Mouse (Mus musculus): ENCODE results near the gene Xylb. TPM values are rescaled to one million over a fixed set of nuclear protein-coding genes. Genes with fewer than 3 reads are reported as not detected.

The Xylb gene
- polyA plus RNA-seq, 1 experiment = 7.9 TPM

DNA sequence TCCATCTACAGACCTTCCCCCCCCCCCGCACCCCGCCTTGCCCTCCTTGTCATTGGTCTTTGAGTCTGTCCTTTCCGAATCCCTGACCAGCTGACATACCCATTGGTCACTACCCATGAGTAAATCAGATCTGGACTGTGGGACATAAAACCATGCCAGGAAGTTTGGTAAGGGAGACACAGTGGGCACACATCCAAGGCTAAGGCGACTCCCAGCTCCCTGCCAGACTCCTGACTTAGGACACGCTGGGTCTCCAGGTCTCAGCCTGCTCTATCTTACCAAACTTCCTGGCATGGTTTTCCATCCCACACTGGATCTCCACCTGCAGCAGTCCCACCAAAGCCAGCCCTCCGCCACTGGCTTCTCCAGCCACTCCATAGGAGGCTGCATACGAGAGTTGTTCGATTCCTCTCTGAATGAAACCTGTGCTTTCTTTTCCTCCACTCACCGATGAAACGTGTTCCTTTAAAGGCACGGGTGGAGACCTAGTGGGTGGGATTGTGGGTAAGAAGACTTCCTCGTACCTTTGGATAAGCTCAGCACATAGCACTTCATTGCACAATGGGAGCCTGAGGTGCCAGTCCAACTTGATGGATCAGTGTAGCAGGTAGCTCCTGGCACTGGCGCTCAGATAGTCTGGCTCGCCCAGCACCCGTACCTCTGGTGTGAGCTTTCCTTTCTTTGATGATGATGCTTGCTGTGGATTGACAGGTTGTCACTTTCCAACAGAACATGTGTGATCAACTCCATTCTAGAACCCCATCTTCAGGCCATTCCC lies 26.8 kb upstream of the Xylb start:
- Histone ChIP-seq H3K36me3 (ENCODE audit: control insufficient read depth, insufficient read depth, low read length, poor library complexity, severe bottlenecking) (no peaks in the 10 kb centered on the region), H3K27ac (ENCODE audit: insufficient read depth, low read length) (no peak overlapping the region), H3K4me1 (ENCODE audit: control insufficient read depth, insufficient read depth, low read length) (no peaks in the 10 kb centered on the region), H3K4me3 (ENCODE audit: low read depth, low read length) (no peak overlapping the region), H3K9me3 (replicated peaks; ENCODE audit: control insufficient read depth, insufficient read depth, low read length, poor library complexity, severe bottlenecking) (no peaks in the 10 kb centered on the region), H3K9ac (ENCODE audit: low read depth, poor library complexity, severe bottlenecking) (no peak overlapping the region), H3K27me3 (ENCODE audit: control insufficient read depth, insufficient read depth, low read length, poor library complexity, severe bottlenecking) (no peaks in the 10 kb centered on the region)
- TF ChIP-seq POLR2A (IDR thresholded peaks at IDR 0.05; ENCODE audit: insufficient read depth, low read length) = no peak
- no peak for TF ChIP-seq EP300 (IDR thresholded peaks at IDR 0.05; ENCODE audit: insufficient read depth, low read depth, low read length)
- TF ChIP-seq CTCF (IDR thresholded peaks at IDR 0.05; ENCODE audit: low read depth, low read length) = no peak

DNA sequence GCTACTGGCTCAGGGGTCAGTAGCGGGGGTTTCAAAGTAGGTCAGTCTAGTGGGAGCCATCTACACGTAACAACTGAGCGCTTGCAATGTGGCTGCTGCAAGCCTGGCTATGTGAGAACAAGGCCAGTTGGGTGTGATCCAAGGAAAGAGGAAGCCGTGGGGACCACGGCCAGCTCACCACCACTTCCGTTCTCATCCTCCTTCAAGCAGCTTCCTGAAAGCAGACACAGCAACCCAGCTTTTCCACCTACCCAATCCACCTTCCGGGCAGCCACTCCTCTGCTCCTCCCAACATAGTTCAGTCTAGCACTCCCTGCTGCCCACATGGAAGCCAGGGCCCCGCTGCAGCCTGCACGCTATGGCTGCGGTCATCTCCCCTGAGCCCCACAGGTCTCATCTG lies 22.9 kb upstream of the Xylb start:
- no peaks in the 10 kb centered on the region for H3K27me3 ChIP-seq (ENCODE audit: control insufficient read depth, insufficient read depth, low read length, poor library complexity, severe bottlenecking)
- no peaks in the 10 kb centered on the region for H3K4me1 ChIP-seq (ENCODE audit: control insufficient read depth, insufficient read depth, low read length)
- H3K27ac ChIP-seq (ENCODE audit: insufficient read depth, low read length) = no peak overlapping the region
- TF ChIP-seq EP300 (IDR thresholded peaks at IDR 0.05; ENCODE audit: insufficient read depth, low read depth, low read length) = no peak
- TF ChIP-seq POLR2A (IDR thresholded peaks at IDR 0.05; ENCODE audit: insufficient read depth, low read length) = no peak
- no peak for TF ChIP-seq CTCF (IDR thresholded peaks at IDR 0.05; ENCODE audit: low read depth, low read length)
- no peaks in the 10 kb centered on the region for H3K9me3 ChIP-seq (replicated peaks; ENCODE audit: control insufficient read depth, insufficient read depth, low read length, poor library complexity, severe bottlenecking)
- no peaks in the 10 kb centered on the region for H3K36me3 ChIP-seq (ENCODE audit: control insufficient read depth, insufficient read depth, low read length, poor library complexity, severe bottlenecking)
- no peak overlapping the region for H3K4me3 ChIP-seq (ENCODE audit: low read depth, low read length)
- no peak overlapping the region for H3K9ac ChIP-seq (ENCODE audit: low read depth, poor library complexity, severe bottlenecking)

GRCm38 (mm10) chr9:119334834-119335233 lies 22.3 kb upstream of the Xylb start:
- Histone ChIP-seq H3K9ac (ENCODE audit: low read depth, poor library complexity, severe bottlenecking) (no peak overlapping the region), H3K4me1 (ENCODE audit: control insufficient read depth, insufficient read depth, low read length) (no peaks in the 10 kb centered on the region), H3K27me3 (ENCODE audit: control insufficient read depth, insufficient read depth, low read length, poor library complexity, severe bottlenecking) (no peaks in the 10 kb centered on the region), H3K27ac (ENCODE audit: insufficient read depth, low read length) (no peak overlapping the region), H3K36me3 (ENCODE audit: control insufficient read depth, insufficient read depth, low read length, poor library complexity, severe bottlenecking) (no peaks in the 10 kb centered on the region), H3K4me3 (ENCODE audit: low read depth, low read length) (no peak overlapping the region), H3K9me3 (replicated peaks; ENCODE audit: control insufficient read depth, insufficient read depth, low read length, poor library complexity, severe bottlenecking) (no peaks in the 10 kb centered on the region)
- TF ChIP-seq CTCF (IDR thresholded peaks at IDR 0.05; ENCODE audit: low read depth, low read length) (no peak), POLR2A (IDR thresholded peaks at IDR 0.05; ENCODE audit: insufficient read depth, low read length) (no peak), EP300 (IDR thresholded peaks at IDR 0.05; ENCODE audit: insufficient read depth, low read depth, low read length) (no peak)

- H3K4me3 ChIP-seq (ENCODE audit: low read depth, low read length) = no peak overlapping the region
- no peaks in the 10 kb centered on the region for H3K27me3 ChIP-seq (ENCODE audit: control insufficient read depth, insufficient read depth, low read length, poor library complexity, severe bottlenecking)
- H3K9me3 ChIP-seq (replicated peaks; ENCODE audit: control insufficient read depth, insufficient read depth, low read length, poor library complexity, severe bottlenecking) = no peaks in the 10 kb centered on the region
- TF ChIP-seq CTCF (IDR thresholded peaks at IDR 0.05; ENCODE audit: low read depth, low read length) (no peak), EP300 (IDR thresholded peaks at IDR 0.05; ENCODE audit: insufficient read depth, low read depth, low read length) (no peak), POLR2A (IDR thresholded peaks at IDR 0.05; ENCODE audit: insufficient read depth, low read length) (no peak)
- no peak overlapping the region for H3K27ac ChIP-seq (ENCODE audit: insufficient read depth, low read length)
- no peaks in the 10 kb centered on the region for H3K36me3 ChIP-seq (ENCODE audit: control insufficient read depth, insufficient read depth, low read length, poor library complexity, severe bottlenecking)
- no peaks in the 10 kb centered on the region for H3K4me1 ChIP-seq (ENCODE audit: control insufficient read depth, insufficient read depth, low read length)
- no peak overlapping the region for H3K9ac ChIP-seq (ENCODE audit: low read depth, poor library complexity, severe bottlenecking)
Measured at GRCm38 (mm10) chr9:119335571-119335970, 21.6 kb upstream of the Xylb start.

GRCm38 (mm10) chr9:119337842-119338241 lies 19.3 kb upstream of the Xylb start:
- Histone ChIP-seq H3K4me1 (ENCODE audit: control insufficient read depth, insufficient read depth, low read length) (peaks cover 3% of the 10 kb centered on the region), H3K27me3 (ENCODE audit: control insufficient read depth, insufficient read depth, low read length, poor library complexity, severe bottlenecking) (no peaks in the 10 kb centered on the region), H3K9ac (ENCODE audit: low read depth, poor library complexity, severe bottlenecking) (no peak overlapping the region), H3K4me3 (ENCODE audit: low read depth, low read length) (no peak overlapping the region), H3K9me3 (replicated peaks; ENCODE audit: control insufficient read depth, insufficient read depth, low read length, poor library complexity, severe bottlenecking) (no peaks in the 10 kb centered on the region), H3K27ac (ENCODE audit: insufficient read depth, low read length) (no peak overlapping the region), H3K36me3 (ENCODE audit: control insufficient read depth, insufficient read depth, low read length, poor library complexity, severe bottlenecking) (no peaks in the 10 kb centered on the region)
- no peak for TF ChIP-seq EP300 (IDR thresholded peaks at IDR 0.05; ENCODE audit: insufficient read depth, low read depth, low read length)
- no peak for TF ChIP-seq CTCF (IDR thresholded peaks at IDR 0.05; ENCODE audit: low read depth, low read length)
- TF ChIP-seq POLR2A (IDR thresholded peaks at IDR 0.05; ENCODE audit: insufficient read depth, low read length) = no peak

- TF ChIP-seq CTCF (IDR thresholded peaks at IDR 0.05; ENCODE audit: low read depth, low read length) (no peak), EP300 (IDR thresholded peaks at IDR 0.05; ENCODE audit: insufficient read depth, low read depth, low read length) (no peak), POLR2A (IDR thresholded peaks at IDR 0.05; ENCODE audit: insufficient read depth, low read length) (no peak)
- H3K9me3 ChIP-seq (replicated peaks; ENCODE audit: control insufficient read depth, insufficient read depth, low read length, poor library complexity, severe bottlenecking) = no peaks in the 10 kb centered on the region
- H3K4me3 ChIP-seq (ENCODE audit: low read depth, low read length) = no peak overlapping the region
- H3K36me3 ChIP-seq (ENCODE audit: control insufficient read depth, insufficient read depth, low read length, poor library complexity, severe bottlenecking) = no peaks in the 10 kb centered on the region
- H3K27ac ChIP-seq (ENCODE audit: insufficient read depth, low read length) = no peak overlapping the region
- no peak overlapping the region for H3K9ac ChIP-seq (ENCODE audit: low read depth, poor library complexity, severe bottlenecking)
- H3K4me1 ChIP-seq (ENCODE audit: control insufficient read depth, insufficient read depth, low read length) = peaks cover 3% of the 10 kb centered on the region
- no peaks in the 10 kb centered on the region for H3K27me3 ChIP-seq (ENCODE audit: control insufficient read depth, insufficient read depth, low read length, poor library complexity, severe bottlenecking)
Measured at GRCm38 (mm10) chr9:119338350-119338749, 18.8 kb upstream of the Xylb start.
